Mouse (Mus musculus): ENCODE data around the gene Fut2.

DNA sequence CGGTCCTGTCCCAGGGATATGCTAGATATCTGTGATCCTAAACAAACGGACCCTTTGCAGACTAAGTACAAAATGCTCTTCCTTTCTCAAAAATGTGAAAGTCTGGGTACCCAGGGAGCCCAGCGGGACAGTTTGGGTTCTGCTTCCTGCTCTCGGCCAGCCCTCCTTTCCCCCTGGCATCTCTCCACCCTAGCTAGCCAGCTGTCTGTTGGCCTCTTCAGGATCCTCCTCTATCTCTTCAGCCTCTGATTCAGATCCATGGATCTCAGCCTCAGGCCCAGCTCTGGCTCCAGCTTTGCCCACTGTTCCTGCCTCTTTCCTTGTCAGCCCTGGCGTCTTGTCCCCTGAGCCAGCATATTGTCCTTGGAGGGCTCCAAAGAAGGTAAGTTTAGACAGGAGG lies 24.1 kb downstream of the Fut2 start:
- TF ChIP-seq MAFK (IDR thresholded peaks at IDR 0.05; ENCODE audit: insufficient read depth, low read depth, low read length) (no peak), ZNF384 (IDR thresholded peaks at IDR 0.05; ENCODE audit: low read depth, low read length) (no peak), CHD2 (IDR thresholded peaks at IDR 0.05; ENCODE audit: low read depth, low read length) (no peak)
